Mouse (Mus musculus) kidney, embryonic 14.5 days (tissue): ENCODE measurements around the gene Ptgir. TPM values are rescaled to one million over a fixed set of nuclear protein-coding genes. Genes with fewer than 3 reads are reported as not detected.
"Not testable (repeated sequence)": the region's sequence is repeated elsewhere in the genome, so short reads cannot be mapped to it uniquely, and the experiment has no call there.

Source experiments
- ATAC-seq: fragments of 200-750 bp; cut with Nextera tagmentation; 2 replicates; pipeline ENCODE4 v1.8.0; 2017; ENCODE audit warnings: moderate number of reproducible peaks, mild to moderate bottlenecking, moderate TSS enrichment, moderate library complexity; ENCODE audit not compliant: low FRiP score, low TSS enrichment
- H3K27ac ChIP-seq: fragments of 300-500 bp; sonication (generic); 2 replicates; pipeline ENCODE4 v1.5.1; 2014; ENCODE audit warnings: low read depth, mild to moderate bottlenecking, low read length, moderate library complexity, mixed read lengths
- H3K27me3 ChIP-seq: fragments of 300-500 bp; sonication (generic); 2 replicates; pipeline ENCODE4 v1.6.1; 2014; ENCODE audit warnings: mild to moderate bottlenecking, low read length; ENCODE audit not compliant: control insufficient read depth, insufficient read depth
- H3K36me3 ChIP-seq: fragments of 300-500 bp; sonication (generic); 2 replicates; pipeline ENCODE4 v1.6.1; 2014; ENCODE audit warnings: low read length, mixed read lengths; ENCODE audit not compliant: control insufficient read depth, insufficient read depth
- H3K4me1 ChIP-seq: fragments of 300-500 bp; sonication (generic); 2 replicates; pipeline ENCODE4 v1.6.1; 2014; ENCODE audit warnings: low read length, mixed read lengths; ENCODE audit not compliant: control insufficient read depth, insufficient read depth
- H3K4me2 ChIP-seq: fragments of 300-500 bp; sonication (generic); replicated peaks from 2 replicates; pipeline ENCODE4 v1.6.1; 2014; ENCODE audit warnings: low read depth, mild to moderate bottlenecking, low read length
- H3K4me3 ChIP-seq: fragments of 300-500 bp; sonication (generic); 2 replicates; pipeline ENCODE4 v1.5.1; 2014; ENCODE audit warnings: mild to moderate bottlenecking, low read length
- H3K9ac ChIP-seq: fragments of 300-500 bp; sonication (generic); 2 replicates; pipeline ENCODE4 v1.6.1; 2014; ENCODE audit warnings: low read depth, mild to moderate bottlenecking, low read length, moderate library complexity
- H3K9me3 ChIP-seq: fragments of 300-500 bp; sonication (generic); 2 replicates; pipeline ENCODE4 v1.6.1; 2016; ENCODE audit warnings: low read length; ENCODE audit not compliant: control insufficient read depth
- WGBS: fragments of 180-500 bp; shearing (Covaris S2); extraction: QIAGEN DNeasy Blood & Tissue Kit; methylation state at CpG from one replicate; pipeline ENCODE4 v1.1.7; 2014; 5-methylcytosine and 5-hydroxymethylcytosine counted together
- polyA plus RNA-seq: library from polyadenylated mRNA; unstranded; fragments of >200 nt; fragmentation: Nextera tagmentation; extraction: Ambion mirVana; gene quantifications from 2 replicates; pipeline ENCODE4 v1.2.1, GENCODE M21; 2014

Gene Ptgir
- polyA plus RNA-seq, 1 experiment from 2014 or later = 1.4 TPM

- peak overlapping the region; percentile 22 for H3K4me2 ChIP-seq
- H3K4me1 ChIP-seq = peaks cover 36% of the 10 kb centered on the region
- ATAC-seq = no peak
- no peaks in the 10 kb centered on the region for H3K9me3 ChIP-seq
- peaks cover 50% of the 10 kb centered on the region for H3K27me3 ChIP-seq
- no peak overlapping the region for H3K27ac ChIP-seq
- WGBS = 12% methylated on average over 4 of the region's 4 CpGs
- H3K36me3 ChIP-seq = no peaks in the 10 kb centered on the region
- H3K9ac ChIP-seq = no peak overlapping the region
- peak overlapping the region; percentile 33 for H3K4me3 ChIP-seq
Observed at GRCm38 (mm10) chr7:16947959-16948361, 41.7 kb downstream of the Ptgir start.

GRCm38 (mm10) chr7:16948923-16949458 is 42.7 kb downstream of the Ptgir start:
- whole genome bisulfite sequencing = 61% methylated on average over 8 of the region's 8 CpGs
- no peaks in the 10 kb centered on the region for H3K36me3 ChIP-seq
- H3K9me3 ChIP-seq = no peaks in the 10 kb centered on the region
- H3K4me2 ChIP-seq = no peak overlapping the region
- no peak for ATAC-seq
- H3K9ac ChIP-seq = no peak overlapping the region
- H3K27me3 ChIP-seq = peaks cover 50% of the 10 kb centered on the region
- peaks cover 34% of the 10 kb centered on the region for H3K4me1 ChIP-seq
- H3K27ac ChIP-seq = no peak overlapping the region
- H3K4me3 ChIP-seq = no peak overlapping the region

DNA sequence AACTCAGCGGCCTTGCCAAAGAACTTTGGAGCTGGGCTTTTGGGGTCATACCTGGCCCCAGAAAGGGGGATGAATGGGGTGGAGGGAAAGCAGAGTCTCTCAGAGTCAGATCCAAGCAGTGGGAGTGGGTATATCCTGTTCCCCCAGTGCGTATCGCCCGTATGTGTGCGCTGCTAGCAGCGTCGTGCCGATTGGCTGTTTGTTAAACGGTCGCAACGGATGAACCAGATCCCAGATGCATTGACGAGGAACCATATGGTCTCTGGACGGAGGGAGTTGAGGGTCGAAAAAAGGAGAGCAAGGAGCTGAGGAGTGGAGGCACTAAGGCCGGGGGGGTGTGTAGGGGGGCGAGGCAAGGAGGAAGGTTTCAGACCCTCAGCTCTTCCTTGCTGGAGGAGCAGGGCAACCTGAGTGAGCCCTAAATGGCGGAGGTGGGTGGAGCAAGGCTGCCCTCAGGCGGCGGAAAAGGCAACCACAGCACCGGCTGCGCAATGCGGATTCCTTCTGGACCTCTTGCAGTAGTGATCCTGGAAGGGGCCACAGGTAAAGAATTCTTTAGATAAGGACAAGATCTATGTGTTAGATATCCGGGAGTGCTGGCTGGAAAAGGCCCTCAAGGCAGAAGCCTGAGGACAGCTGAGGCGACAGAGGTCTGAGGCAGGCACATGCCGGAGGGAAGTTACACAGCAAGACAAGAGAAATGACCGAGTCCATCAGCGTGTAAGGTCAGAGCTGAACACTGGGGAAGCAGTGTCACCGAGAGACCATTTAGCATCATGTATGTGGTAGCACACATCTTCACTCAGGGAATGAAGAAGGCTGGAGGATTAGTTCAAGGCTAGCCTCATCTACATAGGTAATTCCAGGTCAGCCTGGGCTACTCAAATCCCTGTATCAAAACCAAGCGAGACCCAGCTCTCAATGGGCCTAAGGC is 43.9 kb downstream of the Ptgir start:
- Histone ChIP-seq H3K27ac (no peak overlapping the region), H3K36me3 (no peaks in the 10 kb centered on the region), H3K9ac (0 out of 2 replicates have a peak overlapping the region, but pooled peaks have one; percentile 35), H3K4me1 (peaks cover 30% of the 10 kb centered on the region), H3K4me2 (peak overlapping the region; percentile 52), H3K4me3 (peak overlapping the region; percentile 28), H3K9me3 (no peaks in the 10 kb centered on the region), H3K27me3 (peaks cover 45% of the 10 kb centered on the region)
- whole genome bisulfite sequencing = 11% methylated on average over 29 of the region's 29 CpGs
- ATAC-seq = peak; percentile 45

DNA sequence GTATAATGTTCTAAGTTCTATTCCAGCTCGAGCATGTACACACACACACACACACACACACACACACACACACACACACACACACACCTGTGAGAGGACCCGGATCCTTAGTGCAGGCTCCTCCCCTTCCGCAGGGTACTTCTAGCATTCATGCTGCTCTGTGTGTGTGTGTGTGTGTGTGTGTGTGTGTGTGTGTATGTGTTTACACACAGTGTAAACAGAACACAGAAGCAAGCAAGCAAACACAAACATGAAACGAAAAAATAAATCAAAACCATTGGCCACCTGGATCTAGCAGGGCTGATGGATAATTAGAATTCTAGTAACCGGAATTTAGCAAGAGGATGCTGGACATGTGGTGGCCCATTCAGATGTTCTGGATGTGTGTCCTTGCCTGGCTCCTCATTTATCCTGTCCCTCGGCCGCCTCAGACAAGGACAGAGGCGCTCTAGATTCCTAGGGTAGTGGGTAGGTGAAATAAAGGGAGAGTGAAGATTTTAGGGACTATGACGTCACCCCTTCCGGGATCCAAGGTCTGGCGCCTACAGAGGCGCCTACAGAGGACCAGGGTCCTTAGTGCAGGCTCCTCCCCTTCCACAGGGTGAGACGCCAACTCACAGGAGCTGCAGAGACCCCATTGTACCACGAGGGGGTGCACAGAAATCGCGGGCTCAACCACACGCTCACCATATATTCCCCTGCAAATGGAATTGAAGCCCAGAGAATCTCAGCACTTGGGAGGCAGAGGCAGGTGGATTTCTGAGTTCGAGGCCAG is 44.8 kb downstream of the Ptgir start:
- Histone ChIP-seq H3K4me1 (peaks cover 24% of the 10 kb centered on the region), H3K27me3 (peaks cover 37% of the 10 kb centered on the region), H3K9me3 (no peaks in the 10 kb centered on the region), H3K36me3 (no peaks in the 10 kb centered on the region), H3K27ac (no peak overlapping the region), H3K9ac (no peak overlapping the region), H3K4me3 (no peak overlapping the region), H3K4me2 (no peak overlapping the region)
- peak; percentile 76 for ATAC-seq
- 28% methylated on average over 18 of the region's 18 CpGs for WGBS

GRCm38 (mm10) chr7:16953776-16954175 is 47.5 kb downstream of the Ptgir start:
- not testable (repeated sequence) for H3K4me1 ChIP-seq, H3K27ac ChIP-seq, H3K4me2 ChIP-seq, ATAC-seq, H3K4me3 ChIP-seq, H3K9ac ChIP-seq, H3K36me3 ChIP-seq, H3K9me3 ChIP-seq
- 64% methylated on average over 2 of the region's 2 CpGs for WGBS
- peaks cover 11% of the 10 kb centered on the region for H3K27me3 ChIP-seq

DNA sequence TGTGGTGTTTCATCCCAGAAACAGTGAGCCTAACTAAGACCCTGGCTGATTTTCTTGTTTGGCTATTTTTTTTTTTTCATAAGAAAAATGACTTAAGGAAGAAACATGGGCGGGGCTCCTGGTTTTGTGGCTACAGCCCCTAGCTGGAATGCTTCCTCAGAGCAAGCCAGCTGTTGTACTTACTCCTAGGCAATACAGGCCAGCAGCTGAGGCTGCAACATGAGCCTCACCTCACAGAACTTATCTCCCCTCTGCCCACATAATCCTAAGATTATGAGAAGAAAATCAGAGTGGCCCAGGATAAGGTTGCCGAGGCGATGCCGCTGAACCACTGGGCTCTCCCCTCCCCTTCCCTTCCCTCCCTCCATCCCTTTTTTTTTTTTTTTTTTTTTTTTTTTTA is 49.4 kb downstream of the Ptgir start:
- Histone ChIP-seq H3K27me3 (no peaks in the 10 kb centered on the region), H3K36me3 (no peaks in the 10 kb centered on the region), H3K27ac (no peak overlapping the region), H3K9ac (no peak overlapping the region), H3K4me1 (no peaks in the 10 kb centered on the region), H3K4me2 (no peak overlapping the region), H3K4me3 (no peak overlapping the region), H3K9me3 (no peaks in the 10 kb centered on the region)
- no peak for ATAC-seq
- WGBS = 92% methylated on average over 4 of the region's 4 CpGs

DNA sequence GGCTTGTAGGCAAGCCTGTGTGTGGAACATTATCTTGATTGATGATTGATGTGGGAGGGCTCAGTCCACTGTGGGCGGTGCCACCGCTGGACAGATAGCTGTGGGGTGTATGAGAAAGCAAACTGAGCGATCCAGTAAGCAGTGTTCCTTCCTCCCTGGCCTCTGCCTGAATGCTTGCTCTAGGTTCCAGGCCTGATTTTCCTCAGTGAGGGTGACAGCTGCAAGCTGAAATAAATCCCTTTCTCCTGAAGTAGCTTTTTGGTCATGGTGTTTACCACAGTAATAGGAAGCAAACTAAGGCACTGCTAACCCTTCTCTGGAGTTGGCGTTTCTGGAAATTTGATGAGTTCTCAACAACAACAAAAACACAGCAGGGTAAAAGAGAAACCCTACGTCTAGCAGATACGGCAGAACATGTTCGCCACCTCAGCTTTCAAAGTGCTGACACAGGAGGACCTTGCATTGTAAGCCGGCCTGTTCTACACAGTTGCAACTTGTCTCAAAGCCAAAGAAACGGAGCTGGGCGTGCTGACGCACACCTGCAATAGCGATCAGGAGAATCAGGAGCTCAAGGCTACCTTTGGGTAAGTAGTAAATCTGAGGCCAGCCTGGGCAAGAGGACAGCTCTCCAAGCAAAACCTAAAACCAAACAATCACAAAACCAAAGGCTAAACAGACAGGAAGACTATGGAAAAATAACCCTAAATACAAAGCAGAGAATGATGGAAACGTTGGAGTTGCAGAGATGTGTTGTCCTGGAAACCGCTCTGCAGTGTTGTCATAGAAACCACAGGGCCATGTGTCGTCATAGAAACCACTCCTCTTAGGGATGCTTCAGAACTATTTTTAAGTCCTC is 50.3 kb downstream of the Ptgir start:
- Histone ChIP-seq H3K4me1 (no peaks in the 10 kb centered on the region), H3K27me3 (no peaks in the 10 kb centered on the region), H3K27ac (no peak overlapping the region), H3K4me3 (no peak overlapping the region), H3K36me3 (no peaks in the 10 kb centered on the region), H3K9ac (no peak overlapping the region), H3K4me2 (no peak overlapping the region), H3K9me3 (no peaks in the 10 kb centered on the region)
- ATAC-seq = no peak
- WGBS = 65% methylated on average over 15 of the region's 15 CpGs

DNA sequence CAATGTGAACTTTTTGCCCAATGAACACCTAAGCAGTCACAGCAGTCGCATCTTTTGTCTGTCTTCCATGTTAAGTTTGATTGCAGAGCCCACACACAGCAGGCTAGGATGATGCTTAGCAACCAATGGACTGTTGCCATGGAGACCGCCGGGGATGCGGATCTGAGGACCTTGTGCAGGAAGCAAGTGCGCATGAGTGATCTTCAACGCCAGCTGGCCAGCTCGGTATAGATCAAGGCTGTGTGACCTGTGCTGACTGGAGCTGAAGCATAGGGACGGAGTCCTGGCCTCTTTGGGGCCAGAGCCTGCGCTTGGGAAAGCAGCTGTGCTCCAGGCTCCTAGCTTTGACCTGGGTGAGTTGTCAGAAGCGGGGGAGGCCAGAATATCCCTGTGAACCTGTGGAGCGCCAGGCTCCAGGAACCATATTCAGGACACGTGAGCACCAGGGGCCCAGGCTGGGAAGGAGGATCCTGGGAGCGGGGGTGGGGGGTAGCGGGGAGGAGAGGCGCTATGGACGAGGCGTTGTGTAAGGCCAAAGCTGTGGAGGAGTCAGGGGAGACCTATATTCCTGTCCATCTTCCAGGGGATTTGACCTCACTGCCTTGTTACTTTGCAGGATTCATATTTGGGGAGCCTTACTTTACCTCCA is 53.4 kb downstream of the Ptgir start, which contains the start of gene Pnmal1:
Gene Pnmal1 (plus strand): TSS at position 141 of the 649 bp plus-strand sequence.
- H3K4me2 ChIP-seq = peak within 1 kb of the TSS; percentile 31
- H3K36me3 ChIP-seq = no peaks in the 10 kb centered on the region
- 8% methylated on average over 17 of the region's 17 CpGs for WGBS

More for the DNA sequence above, 53.4 kb downstream of the Ptgir start, which contains the start of gene Pnmal1:
- H3K9ac ChIP-seq = peak within 1 kb of the TSS; percentile 37; the same call in 1 of the 2 replicates
- no peaks in the 10 kb centered on the region for H3K9me3 ChIP-seq
- H3K4me1 ChIP-seq = no peaks in the 10 kb centered on the region
- H3K4me3 ChIP-seq = no peak within 1 kb of the TSS
- no peaks in the 10 kb centered on the region for H3K27me3 ChIP-seq
- peak; percentile 88 for ATAC-seq
- no peak within 1 kb of the TSS for H3K27ac ChIP-seq
